Mouse (Mus musculus): ENCODE data around the gene Cipc.

Gene Cipc

DNA sequence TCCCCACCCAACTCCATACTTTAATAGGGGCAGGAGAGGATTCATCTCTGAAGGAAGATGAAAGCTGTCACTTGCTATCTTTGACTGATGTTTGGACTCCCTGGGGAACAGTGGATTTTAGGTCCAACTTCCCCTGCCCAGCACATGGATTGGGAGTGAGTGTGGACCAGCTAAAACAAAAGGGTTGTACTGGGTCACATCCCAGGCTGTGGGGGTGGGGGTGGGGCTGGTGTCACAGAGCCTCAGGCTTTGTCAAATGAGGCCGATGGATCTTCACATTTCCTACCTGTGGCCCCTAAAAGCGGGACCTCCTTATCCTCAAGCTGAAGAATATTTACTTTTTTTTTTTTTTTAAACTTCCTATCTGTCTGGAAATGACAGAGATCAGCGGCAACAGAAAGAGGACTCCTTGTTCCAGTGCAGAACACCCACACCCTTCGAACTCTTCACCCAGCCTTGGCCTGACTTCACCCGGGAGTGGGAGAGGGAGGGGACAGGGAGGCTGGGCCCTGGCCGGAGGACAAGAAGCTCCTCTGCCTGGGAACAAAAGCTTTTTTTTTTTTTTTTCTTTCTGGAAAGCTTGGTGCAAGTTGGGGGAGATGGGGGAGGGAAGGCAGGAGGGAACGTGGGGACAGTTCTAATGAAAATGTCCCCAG is 14.8 kb upstream of the Cipc start:
- peak; percentile 86 for DNase-seq (ENCODE audit: low spot score)

DNA sequence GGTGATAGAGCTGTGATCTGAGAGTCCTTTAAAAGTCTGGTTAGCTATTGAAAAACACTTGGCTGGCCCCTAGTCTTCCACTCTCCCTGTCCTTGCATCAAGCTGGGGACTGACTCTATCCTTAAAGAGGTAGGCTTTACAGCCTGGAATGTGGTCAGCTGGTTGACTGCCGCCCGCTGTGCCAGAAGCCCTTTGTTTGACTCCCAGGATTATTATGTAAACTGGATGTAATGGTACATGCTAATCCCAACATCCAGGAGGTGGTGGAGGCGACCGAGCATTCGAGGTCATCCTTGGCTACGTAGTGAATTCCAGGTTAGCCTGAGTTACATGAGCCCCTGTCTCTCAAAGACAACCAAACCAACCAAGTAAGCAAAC is 14.3 kb upstream of the Cipc start:
- DNase-seq (ENCODE audit: low spot score): peak; percentile 59

DNA sequence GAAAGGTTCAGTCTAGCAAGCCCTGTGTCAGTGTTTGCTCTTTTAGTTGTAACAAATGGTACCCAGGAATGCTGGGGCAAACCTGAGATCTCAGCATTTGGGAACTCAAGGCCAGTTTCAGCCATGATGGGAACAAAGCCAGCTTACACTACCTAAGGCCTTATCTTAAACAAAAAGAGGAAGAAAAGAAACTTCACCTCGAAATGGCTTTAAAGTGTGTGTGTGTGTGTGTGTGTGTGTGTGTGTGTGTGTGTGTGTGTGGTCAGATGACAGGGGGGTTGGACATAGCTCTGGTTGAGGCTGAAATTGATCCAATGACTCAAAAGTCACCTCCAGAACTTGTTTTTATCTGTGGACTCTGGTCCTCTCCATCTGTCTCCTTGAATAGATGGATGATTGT is 12.1 kb upstream of the Cipc start:
- no peak for DNase-seq (ENCODE audit: low spot score)

DNA sequence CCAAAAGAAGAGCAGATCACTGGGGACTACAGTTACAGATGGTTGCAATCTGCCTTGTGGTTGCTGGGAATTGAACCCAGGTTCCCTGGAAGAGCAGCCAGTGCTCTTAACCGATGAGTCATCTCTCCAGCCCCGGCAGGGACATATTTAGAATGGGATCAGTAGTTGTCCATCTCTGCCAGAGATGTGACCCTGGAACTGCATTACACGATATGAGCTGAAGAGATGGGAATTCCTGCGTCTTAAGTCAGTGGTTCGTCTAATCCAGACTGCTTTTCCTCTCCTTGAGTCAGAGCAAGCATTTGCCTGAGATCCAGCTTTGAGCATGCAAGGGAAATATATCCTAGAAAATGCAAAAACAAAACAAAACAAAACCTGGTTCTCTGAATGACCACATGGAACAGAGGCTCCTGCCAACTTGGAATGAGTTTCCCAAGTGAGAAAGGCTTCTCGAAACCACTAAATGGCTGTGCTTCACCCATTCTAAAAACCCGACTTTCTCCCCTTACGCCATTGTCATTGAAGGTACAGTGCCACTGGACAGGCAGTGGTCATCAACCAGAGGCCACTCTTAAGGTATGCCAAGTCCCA is 11.1 kb upstream of the Cipc start:
- DNase-seq (ENCODE audit: low spot score): no peak

DNA sequence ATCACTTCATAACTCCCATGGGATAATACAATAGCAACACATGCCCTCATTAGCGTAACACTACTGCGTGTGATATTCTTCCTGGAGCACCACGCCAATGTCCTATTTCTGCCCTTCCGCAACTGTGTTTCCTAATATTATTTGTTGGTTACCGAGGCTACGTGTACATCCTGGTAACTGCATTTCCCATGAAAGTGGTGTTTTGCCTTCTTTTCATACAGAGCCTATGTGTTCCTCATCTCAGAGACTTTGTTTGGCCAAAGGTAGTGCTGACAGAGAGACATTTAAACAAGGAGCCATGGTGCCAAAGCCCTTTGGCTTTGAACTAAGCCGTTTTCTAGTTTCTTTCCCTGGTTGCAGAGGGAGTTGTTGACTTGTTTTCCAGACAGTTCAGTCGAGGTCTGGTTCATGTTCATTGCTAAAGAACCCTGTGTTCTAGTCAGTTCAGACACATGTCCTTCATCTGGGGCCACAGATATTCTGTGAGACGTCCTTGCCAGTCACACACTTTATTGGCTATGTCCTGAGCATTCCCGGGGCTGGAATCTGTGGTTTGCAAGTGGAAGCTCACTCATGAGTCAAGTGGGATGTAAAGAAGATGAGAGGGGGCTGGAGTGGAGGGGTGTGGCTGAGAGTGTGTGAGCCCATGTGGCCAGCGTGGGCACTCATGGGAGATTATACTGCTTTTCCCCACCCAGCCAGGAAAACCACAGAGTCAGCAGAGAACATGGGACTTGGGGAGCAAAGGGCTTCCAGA is 10.1 kb upstream of the Cipc start:
- no peak for DNase-seq (ENCODE audit: low spot score)

DNA sequence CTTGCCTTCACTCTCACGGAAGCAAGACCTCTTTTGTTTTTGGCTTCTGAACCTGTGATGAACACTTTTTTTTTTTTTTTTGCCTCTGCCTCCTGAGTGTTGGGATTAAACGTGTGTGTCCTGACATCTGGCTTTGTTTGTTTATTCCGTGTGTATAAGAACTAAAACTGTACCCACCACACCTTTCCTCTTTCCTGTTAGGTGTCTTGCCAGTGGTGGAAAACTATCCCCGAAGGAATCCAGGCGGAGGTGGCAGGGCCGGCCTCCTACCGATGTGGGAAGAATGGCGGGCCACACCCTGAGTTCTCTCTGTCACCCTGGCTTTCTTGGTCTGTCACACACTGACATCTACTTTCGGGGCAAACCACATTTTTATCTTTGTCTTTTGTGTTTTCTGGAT is 8.3 kb upstream of the Cipc start:
- no peak for DNase-seq (ENCODE audit: low spot score)

DNA sequence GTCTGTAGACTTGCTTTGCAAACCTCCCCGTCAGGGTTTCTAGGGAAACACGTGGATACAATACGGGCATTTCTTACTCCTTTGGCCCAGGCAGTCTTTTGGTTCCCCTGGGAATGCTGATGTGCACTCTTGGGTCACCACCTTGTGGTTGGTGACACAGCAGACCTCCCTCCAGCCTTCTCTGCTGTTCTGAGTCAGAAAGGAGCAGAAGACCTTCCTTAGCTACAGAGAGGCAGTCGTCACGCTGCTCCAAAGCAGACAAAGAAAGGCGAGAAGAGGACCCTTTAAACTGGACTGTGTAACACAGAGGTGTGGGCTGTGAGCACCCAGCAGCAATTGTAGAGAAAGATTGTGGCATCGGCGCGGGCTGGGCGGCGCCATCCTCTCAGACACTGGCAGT is 5.7 kb upstream of the Cipc start:
- no peak for DNase-seq (ENCODE audit: low spot score)

DNA sequence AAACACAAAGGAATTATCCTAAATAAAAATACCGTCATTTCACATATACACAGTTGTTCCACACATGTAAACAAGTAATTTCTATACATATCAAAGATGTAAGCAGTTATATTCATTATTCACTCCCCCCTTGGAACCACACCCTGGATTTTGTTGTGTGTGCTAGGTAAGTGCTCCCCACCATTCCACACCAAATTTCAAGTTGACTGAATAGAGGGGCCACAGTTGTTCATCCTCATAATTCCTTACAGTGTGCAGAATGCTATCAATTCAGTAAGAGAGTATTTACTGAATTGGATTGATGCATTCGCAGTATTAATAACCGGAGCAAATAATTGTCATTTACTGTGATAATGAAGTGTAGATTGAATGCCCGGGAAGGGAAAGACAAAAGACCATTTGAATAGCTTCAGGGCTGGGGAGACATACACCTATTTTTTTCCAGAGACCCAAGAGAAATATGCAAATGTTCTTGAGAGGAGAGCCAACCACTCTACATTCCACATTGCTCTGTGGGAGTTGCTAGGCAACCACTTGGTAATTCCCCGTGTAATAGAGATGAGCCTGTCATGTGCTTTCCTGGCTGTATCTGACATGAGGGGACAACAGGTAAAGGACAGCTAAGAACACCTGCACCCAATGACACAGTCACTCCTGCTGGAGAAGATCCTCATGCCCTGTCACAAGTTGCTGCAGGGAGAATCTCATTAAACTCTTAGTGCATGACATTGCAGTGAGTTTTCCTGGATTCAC is 4.9 kb upstream of the Cipc start:
- DNase-seq (ENCODE audit: low spot score): no peak

DNA sequence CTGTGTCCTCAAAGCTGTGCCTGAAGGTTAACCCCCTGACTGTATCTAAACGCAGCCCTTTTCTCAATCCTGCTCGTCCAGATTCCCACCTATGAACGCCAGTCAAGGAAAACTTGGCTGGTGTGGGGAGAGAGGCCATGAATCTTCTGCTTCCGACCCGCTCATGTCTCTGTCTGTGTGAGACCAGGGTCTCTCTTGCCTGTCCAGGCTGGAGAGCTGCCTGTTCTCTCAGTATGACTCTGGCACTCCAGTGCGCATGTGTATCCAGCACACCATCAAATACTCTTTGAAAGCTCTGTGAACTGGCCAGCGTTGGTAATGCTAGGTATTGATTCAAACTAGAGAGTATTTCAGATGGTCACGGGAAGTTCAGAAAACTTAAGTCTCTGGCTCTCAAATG is 3.4 kb upstream of the Cipc start:
- DNase-seq (ENCODE audit: low spot score): no peak

DNA sequence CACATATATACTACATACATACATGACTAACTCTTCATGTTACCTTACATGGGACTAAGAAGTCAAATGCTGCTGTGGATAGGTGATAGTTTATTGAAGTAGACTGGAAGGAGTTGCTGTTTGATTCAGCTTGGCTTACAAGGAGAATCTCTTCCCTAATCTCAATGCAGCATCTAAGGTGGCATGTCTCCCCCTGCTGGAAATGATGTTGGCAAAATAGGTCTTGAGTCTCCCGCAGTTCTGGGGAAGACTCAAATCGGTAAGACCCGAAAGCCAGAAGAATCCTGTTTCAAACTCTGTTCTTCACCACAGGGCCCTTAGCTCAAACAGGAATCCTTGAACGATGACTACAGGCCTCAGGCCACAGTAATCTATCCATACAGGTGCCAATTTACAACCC is 1.7 kb upstream of the Cipc start:
- peak; percentile 59 for DNase-seq (ENCODE audit: low spot score)

DNA sequence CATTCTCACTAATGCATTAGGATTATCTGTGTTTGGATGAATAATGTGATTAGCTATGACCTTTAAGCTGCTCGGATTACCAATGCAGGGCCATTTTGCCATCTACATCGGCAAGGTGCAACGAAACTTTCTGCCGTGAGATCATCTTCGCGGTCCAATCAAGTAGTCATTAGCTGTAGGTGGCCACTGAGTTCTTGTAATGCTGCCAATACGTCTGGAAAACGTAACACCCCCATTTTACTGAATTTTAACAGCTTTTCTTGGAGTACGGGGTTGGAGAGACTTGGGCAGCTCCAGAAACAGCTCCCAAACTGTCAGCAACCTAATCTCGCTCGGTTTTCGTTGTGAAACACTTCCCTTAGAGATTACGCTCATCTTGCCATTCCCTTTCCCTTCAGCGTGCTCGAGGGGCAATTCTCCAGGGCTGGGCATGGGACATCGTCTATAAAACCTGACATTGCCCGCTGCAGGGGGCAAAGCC is 502 bp upstream of the Cipc start:
- no peak for DNase-seq (ENCODE audit: low spot score)

DNA sequence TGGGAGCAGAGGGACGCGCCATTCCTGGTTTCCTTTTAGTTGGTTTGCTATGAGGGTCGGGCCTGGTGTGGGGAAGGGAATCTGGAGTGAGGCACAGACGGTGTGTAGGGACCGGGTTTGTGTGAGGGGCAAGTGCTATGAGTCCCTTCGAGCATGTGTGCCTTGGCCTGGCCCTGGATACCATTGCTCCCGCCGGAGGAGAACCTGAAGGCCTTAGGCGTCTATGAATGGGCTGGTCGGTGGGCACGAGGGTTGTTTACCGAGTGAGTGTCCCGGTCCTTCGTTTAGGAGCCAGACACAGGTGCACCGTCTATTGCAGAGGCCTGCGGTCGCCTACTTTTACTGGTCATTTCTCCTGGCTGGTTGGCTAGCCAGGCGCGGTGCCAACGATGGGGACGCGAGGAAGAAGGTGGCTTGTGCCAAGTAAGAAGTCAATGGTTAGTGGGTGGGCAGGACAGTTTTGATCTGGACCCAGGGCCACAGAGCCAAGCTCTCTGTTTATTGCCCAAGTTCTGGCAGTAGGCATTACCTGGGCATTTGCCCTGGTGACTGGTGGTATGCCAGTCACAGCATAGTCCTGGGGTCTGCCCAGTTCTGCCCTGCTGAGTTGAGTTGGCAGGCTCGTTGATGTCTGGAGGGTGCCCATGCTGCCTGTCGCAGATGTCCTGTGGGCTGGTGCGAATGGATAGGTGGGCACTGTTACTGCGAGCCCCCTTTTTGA is 998 bp downstream of the Cipc start:
- peak; percentile 79 for DNase-seq (ENCODE audit: low spot score)

DNA sequence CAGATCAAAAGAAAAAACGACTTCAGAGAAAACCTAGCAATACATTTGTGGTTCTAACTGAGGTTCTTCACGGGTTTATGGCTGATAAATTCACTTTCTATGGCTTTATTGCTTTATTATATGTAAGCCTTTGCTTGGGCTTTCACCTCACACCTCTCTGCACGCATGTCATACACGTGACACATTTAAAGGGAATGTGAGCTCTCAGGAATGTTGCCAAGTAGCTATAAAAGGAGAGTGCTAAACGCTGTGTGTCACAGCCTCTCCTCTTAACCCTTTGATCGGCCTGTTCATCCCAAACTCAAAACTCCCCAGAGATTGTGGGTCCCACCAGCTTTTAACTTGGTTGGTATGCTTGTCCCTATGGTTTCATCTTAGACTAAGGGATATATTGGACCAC is 1.8 kb downstream of the Cipc start:
- DNase-seq (ENCODE audit: low spot score): no peak

DNA sequence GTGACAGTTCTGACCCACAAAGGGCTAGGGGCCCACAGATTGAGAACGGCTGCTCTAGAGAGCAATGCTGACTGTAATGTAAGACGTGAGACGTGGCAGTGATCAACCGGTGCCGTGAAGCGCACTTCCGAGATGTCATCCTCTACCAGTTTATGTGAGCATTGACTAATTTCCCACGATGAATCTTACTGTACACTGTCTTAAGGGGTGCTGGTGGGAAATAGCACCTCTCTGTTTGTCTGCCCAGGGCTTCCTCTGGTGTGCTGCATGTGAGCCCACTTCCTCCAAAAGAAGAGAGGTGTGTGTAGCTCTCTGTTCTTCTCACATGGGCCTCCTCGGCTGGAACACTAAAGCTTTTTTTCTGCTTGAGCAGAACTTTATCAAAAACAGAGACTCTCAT is 2.7 kb downstream of the Cipc start:
- DNase-seq (ENCODE audit: low spot score): no peak

DNA sequence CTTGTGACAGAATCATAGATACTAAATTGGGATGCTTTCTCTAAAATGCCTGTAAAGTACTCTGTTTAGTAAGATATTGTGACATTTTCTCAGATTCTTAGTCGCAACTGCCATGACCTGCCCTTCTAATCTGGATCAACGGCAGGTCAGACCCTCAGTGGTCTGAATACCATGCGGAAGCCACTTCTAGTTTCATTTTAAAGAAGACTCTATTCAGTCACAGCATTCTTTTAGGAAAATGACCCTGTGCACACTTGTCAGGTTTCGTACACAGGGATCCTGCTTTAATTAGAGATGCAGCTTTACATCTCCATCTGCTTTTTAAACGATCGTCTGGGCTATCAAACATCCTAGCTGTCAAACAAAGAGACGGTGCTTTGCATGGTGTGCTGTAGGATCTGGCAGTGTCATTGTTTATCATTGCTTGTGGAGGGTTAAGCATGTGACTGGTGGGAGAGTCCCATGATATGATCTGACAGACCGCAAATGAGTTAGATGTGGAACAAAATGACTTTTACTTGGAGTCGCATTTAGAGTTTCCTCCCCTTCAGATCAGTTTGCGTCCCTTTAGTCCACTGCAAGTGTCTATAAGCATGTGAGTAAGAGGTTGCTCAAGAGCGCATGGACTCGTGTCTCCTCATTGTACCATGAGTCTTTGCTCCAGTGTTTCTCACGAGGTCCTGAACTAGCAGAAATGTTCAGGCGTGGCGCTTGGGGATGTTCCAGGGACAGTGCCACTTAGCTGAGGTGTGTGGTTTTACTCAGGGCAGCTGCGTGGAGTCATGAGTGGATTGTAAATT is 3.5 kb downstream of the Cipc start:
- DNase-seq (ENCODE audit: low spot score): no peak

DNA sequence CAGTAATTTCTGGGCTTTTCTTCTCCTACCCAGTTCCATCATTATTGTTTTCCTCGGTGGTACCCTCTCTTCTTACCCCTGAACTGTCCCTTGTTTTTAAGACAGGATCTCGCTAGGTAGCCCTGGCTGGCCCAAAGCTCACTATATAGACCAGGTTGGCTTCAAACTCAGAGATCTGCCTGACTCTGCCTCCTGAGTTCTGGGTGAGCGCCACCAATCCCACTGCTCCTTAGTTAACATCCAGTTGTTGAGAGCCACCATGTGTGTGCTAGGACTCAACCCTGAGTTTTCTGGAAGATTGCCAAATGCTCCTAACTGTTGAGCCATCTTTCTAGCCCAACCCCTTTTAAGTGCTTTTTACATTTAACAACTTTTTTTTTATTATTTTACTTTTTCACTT is 4.1 kb downstream of the Cipc start:
- DNase-seq (ENCODE audit: low spot score): no peak

DNA sequence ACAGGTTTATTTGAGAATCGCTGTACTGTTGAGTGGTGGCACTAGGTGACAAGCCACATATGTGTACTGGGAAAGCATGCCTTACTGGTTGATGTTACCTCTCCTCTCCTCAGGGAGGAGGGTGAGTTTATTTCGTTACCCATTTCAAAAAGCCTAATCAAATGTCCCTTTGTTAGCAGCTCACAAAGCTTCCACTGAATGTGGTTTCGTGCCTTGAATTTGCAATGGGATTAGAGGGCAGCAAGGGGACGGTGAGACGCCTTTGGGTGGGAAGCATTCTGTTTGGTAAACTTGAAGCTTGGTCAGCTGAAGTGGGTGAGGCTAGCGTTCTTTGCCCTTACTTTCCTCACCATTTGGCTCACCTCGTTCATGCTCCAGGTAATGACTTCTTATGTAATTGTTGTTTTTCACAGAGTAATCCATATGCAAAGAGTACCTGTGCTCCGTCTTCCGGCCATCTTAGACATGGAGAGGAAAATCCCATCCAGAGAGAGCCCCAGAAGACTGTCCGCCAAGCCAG is 5.5 kb downstream of the Cipc start:
- no peak for DNase-seq (ENCODE audit: low spot score)

DNA sequence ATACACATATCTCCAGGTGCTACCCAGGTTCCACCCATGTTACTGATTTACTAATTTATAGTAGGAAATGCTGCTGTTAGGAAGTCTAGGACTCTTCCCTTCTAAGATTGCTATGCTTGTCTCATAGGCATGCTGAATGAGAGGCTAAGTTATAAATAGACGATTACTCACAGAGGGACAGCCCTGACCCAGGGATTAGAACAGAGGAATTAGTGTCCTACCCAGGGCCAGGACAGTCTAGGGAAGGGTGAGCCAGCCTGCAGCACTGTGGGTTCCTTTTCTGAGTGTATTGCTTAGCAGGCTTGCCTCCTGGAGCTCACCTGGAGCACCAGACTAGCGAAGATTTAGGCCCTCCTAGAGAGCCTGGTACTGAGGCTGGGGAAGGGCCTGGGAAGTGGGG is 9.1 kb downstream of the Cipc start:
- DNase-seq (ENCODE audit: low spot score): no peak

DNA sequence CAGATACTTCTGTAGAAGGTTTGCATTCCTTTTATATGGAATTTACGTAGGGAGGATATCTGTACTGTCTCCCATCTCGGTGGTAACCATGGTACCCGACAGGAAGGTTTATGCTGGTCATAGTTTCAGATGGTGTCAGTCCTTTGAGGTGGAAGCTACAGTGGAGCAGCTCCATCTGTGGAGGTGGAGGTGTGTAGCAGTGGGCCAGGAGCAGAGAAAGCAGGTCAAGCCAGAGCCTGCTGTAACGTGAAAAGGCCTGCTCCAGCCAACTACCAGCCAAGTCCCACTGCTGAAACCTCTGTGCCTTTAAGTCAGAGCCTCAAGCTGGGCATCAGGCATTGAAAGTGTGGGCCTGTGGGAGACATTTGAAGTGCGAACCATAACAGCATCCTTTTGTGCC is 11.7 kb downstream of the Cipc start:
- no peak for DNase-seq (ENCODE audit: low spot score)

DNA sequence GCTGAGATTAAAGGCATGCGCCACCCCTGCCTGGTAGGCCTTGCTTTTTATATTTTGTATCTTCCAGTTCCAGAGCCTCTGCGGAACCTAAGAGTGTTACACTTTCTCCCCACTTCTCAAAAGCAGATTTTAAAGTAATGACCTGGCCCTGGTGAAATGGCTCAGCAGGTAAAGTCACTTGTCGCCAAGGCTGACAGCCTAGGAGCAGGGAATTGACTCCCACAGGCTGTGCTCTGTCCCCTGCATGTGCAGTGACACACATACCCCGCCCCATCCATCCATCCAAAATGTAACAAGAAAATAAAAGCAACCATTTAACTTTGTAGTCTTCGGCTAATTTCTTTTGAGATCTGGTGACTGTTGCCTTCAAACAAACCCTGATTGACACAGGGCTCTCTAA is 12.8 kb downstream of the Cipc start:
- DNase-seq (ENCODE audit: low spot score): no peak

DNA sequence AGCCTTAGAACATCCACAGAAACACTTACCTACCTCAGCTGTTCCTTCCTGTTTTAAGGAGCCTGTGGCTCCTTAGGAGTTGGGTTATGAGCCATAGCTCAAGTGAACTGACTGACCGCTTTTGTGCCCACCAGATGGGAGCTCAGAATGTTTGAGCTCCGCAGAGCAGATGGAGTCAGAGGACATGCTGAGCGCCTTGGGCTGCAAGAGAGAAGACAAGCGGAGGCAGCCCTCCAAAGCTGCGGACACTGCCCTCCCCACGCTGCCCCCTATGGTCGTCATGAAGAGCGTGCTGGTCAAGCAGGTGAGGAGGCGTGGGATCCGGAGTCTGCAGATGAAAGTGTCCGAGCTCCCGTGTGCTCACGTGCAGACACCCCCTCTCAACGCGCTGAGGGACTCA is 13.3 kb downstream of the Cipc start:
- DNase-seq (ENCODE audit: low spot score): no peak
